Mouse (Mus musculus): ENCODE measurements around the gene Fmo5.

DNA sequence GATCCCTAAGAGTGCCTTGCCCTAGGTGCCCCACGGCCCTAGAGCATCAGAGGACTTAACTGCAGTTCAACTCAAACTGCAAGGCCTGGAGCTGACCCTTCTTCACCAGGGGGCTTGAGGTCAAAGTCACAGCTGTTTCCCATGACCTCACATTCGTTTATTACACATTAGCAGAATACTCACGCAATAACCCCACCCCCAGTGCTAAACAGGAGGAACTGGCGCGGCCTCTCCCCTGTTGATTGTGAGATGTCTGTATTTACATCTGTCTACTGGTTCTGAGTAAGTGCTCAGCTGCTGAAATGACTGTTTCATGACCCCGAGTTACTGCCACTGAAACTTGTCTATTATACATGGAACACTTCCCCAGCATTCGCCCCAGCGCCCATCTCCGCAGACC, 40.9 kb upstream of the Fmo5 start:
- TF ChIP-seq CTCF (IDR thresholded peaks at IDR 0.05; ENCODE audit: low read depth), result no peak
- TF ChIP-seq EP300 (optimal IDR thresholded peaks at IDR 0.05), result no peak

All from stomach, postnatal 0 days (tissue).